Mouse (Mus musculus) bone marrow macrophage, adult 2 months (primary cell): ENCODE data around the gene Meaf6.

ENCODE experiments used
- CTCF ChIP-seq: IDR thresholded peaks from 2 replicates; pipeline ENCODE4 v1.5.1; 2012; ENCODE audit warnings: low read depth, mild to moderate bottlenecking, low read length, moderate library complexity
- POLR2A ChIP-seq: IDR thresholded peaks from 2 replicates; pipeline ENCODE4 v1.6.1; 2012; ENCODE audit warnings: mild to moderate bottlenecking, low read depth, low read length, borderline replicate concordance

DNA sequence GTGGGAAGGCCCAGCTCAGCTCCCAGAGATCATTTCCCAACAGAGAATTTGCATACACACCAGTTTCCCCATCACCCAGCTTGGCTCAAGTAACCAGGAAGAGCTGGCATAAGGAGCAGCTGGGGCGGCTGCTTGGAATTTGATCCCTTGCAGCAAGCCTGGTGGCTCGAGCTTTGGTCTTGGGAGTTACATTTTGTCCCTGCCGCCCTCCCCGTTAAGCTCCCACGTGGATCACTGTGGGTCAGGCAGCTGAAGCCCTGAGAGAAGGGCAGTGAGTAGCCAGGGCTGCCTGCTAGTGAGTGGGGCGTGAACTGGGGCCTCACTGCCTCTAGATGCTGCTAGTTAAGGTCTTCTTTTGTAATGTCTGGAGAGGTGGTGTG is 30.8 kb downstream of the Meaf6 start:
- TF ChIP-seq CTCF (no peak), POLR2A (no peak; the same call in 1 of the 2 replicates)
